Mouse (Mus musculus) MEL (cell line): Measurements from ENCODE around the gene Nsg2. TPM values are rescaled to one million over a fixed set of nuclear protein-coding genes. Genes with fewer than 3 reads are reported as not detected.

ENCODE experiments used
- DNase-seq: peaks from one replicate; pipeline ENCODE4 v3.0.0; 2011; ENCODE audit warnings: low read depth, low spot score
- H3K27ac ChIP-seq: 2 replicates; pipeline ENCODE4 v1.5.1; 2012; ENCODE audit warnings: low read depth, mild to moderate bottlenecking, control low read depth, low read length, moderate library complexity; ENCODE audit not compliant: control insufficient read depth
- H3K27me3 ChIP-seq, 2 experiments: fragments of 150-350 bp in 1 of 2; sonication (generic) in 1 of 2; 2 replicates each; pipeline ENCODE4 v1.6.1; 2012; ENCODE audit warnings: low read length in 2 of 2, mild to moderate bottlenecking in 2 of 2, improper control_type of control experiment in 1 of 2, moderate library complexity in 1 of 2; ENCODE audit not compliant: insufficient read depth in 2 of 2, control insufficient read depth in 1 of 2
- H3K36me3 ChIP-seq, 2 experiments: 2 replicates each; pipeline ENCODE4 v1.6.1; 2012 to 2014; ENCODE audit warnings: low read length in 2 of 2, improper control_type of control experiment in 1 of 2, inconsistent platforms in 1 of 2, mild to moderate bottlenecking in 1 of 2; ENCODE audit not compliant: insufficient read depth in 2 of 2, control insufficient read depth in 1 of 2
- H3K4me1 ChIP-seq, 2 experiments: fragments of 150-350 bp in 1 of 2; sonication (generic) in 1 of 2; 2 replicates each; pipeline ENCODE4 v1.6.1; 2012; ENCODE audit warnings: low read length in 2 of 2, improper control_type of control experiment in 1 of 2, mild to moderate bottlenecking in 1 of 2; ENCODE audit not compliant: insufficient read depth in 2 of 2, control insufficient read depth in 1 of 2
- H3K4me3 ChIP-seq, 2 experiments: fragments of 150-350 bp in 1 of 2; sonication (generic) in 1 of 2; 2 replicates each; pipeline ENCODE4 v1.5.1; 2012; ENCODE audit warnings: low read depth in 2 of 2, low read length in 2 of 2, mild to moderate bottlenecking in 2 of 2, moderate library complexity in 2 of 2, control low read depth in 1 of 2, improper control_type of control experiment in 1 of 2; ENCODE audit not compliant: control insufficient read depth in 1 of 2, insufficient read depth in 1 of 2
- H3K79me2 ChIP-seq: 2 replicates; pipeline ENCODE4 v1.6.1; 2012; ENCODE audit warnings: mild to moderate bottlenecking, low read length, moderate library complexity; ENCODE audit not compliant: control insufficient read depth, poor library complexity, insufficient read depth
- H3K9ac ChIP-seq: 2 replicates; pipeline ENCODE4 v1.6.1; 2012; ENCODE audit warnings: low read depth, mild to moderate bottlenecking, control low read depth, low read length, moderate library complexity; ENCODE audit not compliant: control insufficient read depth, poor library complexity, severe bottlenecking
- H3K9me3 ChIP-seq: fragments of 150-350 bp; sonication (generic); replicated peaks from 2 replicates; pipeline ENCODE4 v1.6.1; 2012; ENCODE audit warnings: mild to moderate bottlenecking, low read length, improper control_type of control experiment, moderate library complexity; ENCODE audit not compliant: insufficient read depth
- BHLHE40 ChIP-seq: IDR thresholded peaks from 2 replicates; pipeline ENCODE4 v1.6.1; 2012; ENCODE audit warnings: low read depth, mild to moderate bottlenecking, inconsistent platforms, low read length, improper control_type of control experiment, borderline replicate concordance
- CHD2 ChIP-seq: IDR thresholded peaks from 2 replicates; pipeline ENCODE4 v1.6.1; 2011; ENCODE audit warnings: low read length, improper control_type of control experiment
- CTCF ChIP-seq, 3 experiments: IDR thresholded peaks in 2 of 3; conservative IDR thresholded peaks in 1 of 3; 2 replicates each; pipeline ENCODE4 v1.5.1; 2011 to 2012; ENCODE audit warnings: low read length in 3 of 3, low read depth in 2 of 3, mild to moderate bottlenecking in 2 of 3, improper control_type of control experiment in 1 of 3, inconsistent platforms in 1 of 3, mixed read lengths in 1 of 3, moderate library complexity in 1 of 3; ENCODE audit not compliant: control insufficient read depth in 1 of 3, insufficient read depth in 1 of 3, poor library complexity in 1 of 3, severe bottlenecking in 1 of 3
- E2F4 ChIP-seq: IDR thresholded peaks from 2 replicates; pipeline ENCODE4 v1.6.1; 2011; ENCODE audit warnings: low read depth, low read length, improper control_type of control experiment, borderline replicate concordance
- EP300 ChIP-seq, 2 experiments: IDR thresholded peaks; 2 replicates each; pipeline ENCODE4 v1.6.1; 2011; ENCODE audit warnings: improper control_type of control experiment in 2 of 2, low read length in 2 of 2, low read depth in 1 of 2, mild to moderate bottlenecking in 1 of 2
- GATA1 ChIP-seq: IDR thresholded peaks from 2 replicates; pipeline ENCODE4 v1.6.1; 2011; ENCODE audit warnings: low read depth, low read length, improper control_type of control experiment
- HCFC1 ChIP-seq: IDR thresholded peaks from 2 replicates; pipeline ENCODE4 v1.6.1; 2012; ENCODE audit warnings: low read depth, mild to moderate bottlenecking, inconsistent platforms, low read length, improper control_type of control experiment, moderate library complexity
- JUND ChIP-seq: IDR thresholded peaks from 2 replicates; pipeline ENCODE4 v1.6.1; 2011; ENCODE audit warnings: low read depth, mild to moderate bottlenecking, improper control_type of control experiment, low read length
- KAT2A ChIP-seq: conservative IDR thresholded peaks from 2 replicates; pipeline ENCODE4 v1.6.1; 2012; ENCODE audit warnings: low read depth, low read length, improper control_type of control experiment, inconsistent platforms
- MEF2A ChIP-seq: IDR thresholded peaks from 2 replicates; pipeline ENCODE4 v1.6.1; 2014; ENCODE audit warnings: low read depth, mild to moderate bottlenecking, inconsistent platforms, low read length, improper control_type of control experiment; ENCODE audit not compliant: poor library complexity, insufficient replicate concordance, severe bottlenecking; ENCODE audit errors: extremely low read depth
- MYB ChIP-seq: IDR thresholded peaks from 2 replicates; pipeline ENCODE4 v1.6.1; 2011; ENCODE audit warnings: mild to moderate bottlenecking, low read depth, low read length, improper control_type of control experiment
- MYC ChIP-seq: IDR thresholded peaks from 2 replicates; pipeline ENCODE4 v1.6.1; 2011; ENCODE audit warnings: low read depth, mild to moderate bottlenecking, low read length, improper control_type of control experiment, moderate library complexity
- NELFE ChIP-seq: IDR thresholded peaks from 2 replicates; pipeline ENCODE4 v1.6.1; 2011; ENCODE audit warnings: low read depth, low read length, improper control_type of control experiment
- NRF1 ChIP-seq: IDR thresholded peaks from 2 replicates; pipeline ENCODE4 v1.6.1; 2014; ENCODE audit warnings: low read depth, mild to moderate bottlenecking, inconsistent platforms, low read length, improper control_type of control experiment, moderate library complexity; ENCODE audit not compliant: poor library complexity, insufficient read depth, severe bottlenecking
- POLR2A ChIP-seq, 2 experiments: IDR thresholded peaks; 2 replicates each; pipeline ENCODE4 v1.6.1; 2011 to 2012; ENCODE audit warnings: low read length in 2 of 2, mild to moderate bottlenecking in 2 of 2, control low read depth in 1 of 2, improper control_type of control experiment in 1 of 2, low read depth in 1 of 2, moderate library complexity in 1 of 2; ENCODE audit not compliant: control insufficient read depth in 1 of 2, insufficient read depth in 1 of 2, poor library complexity in 1 of 2
- POLR2AphosphoS2 ChIP-seq: IDR thresholded peaks from 2 replicates; pipeline ENCODE4 v1.6.1; 2011; ENCODE audit warnings: low read length, improper control_type of control experiment
- POLR2AphosphoS5 ChIP-seq: IDR thresholded peaks from 2 replicates; pipeline ENCODE4 v1.6.1; 2012; ENCODE audit warnings: low read depth, borderline replicate concordance, mild to moderate bottlenecking, inconsistent platforms, low read length, moderate library complexity, mixed read lengths
- RCOR1 ChIP-seq: IDR thresholded peaks from 2 replicates; pipeline ENCODE4 v1.6.1; 2012; ENCODE audit warnings: low read depth, mild to moderate bottlenecking, inconsistent platforms, low read length, improper control_type of control experiment
- SIN3A ChIP-seq: IDR thresholded peaks from 2 replicates; pipeline ENCODE4 v1.6.1; 2012; ENCODE audit warnings: low read length, improper control_type of control experiment, inconsistent platforms
- TBP ChIP-seq: IDR thresholded peaks from 2 replicates; pipeline ENCODE4 v1.8.0; 2011; ENCODE audit warnings: low read depth, low read length, improper control_type of control experiment
- TCF12 ChIP-seq: IDR thresholded peaks from 2 replicates; pipeline ENCODE4 v1.6.1; 2014; ENCODE audit warnings: low read depth, mild to moderate bottlenecking, inconsistent platforms, low read length, improper control_type of control experiment, moderate library complexity
- UBTF ChIP-seq: IDR thresholded peaks from 2 replicates; pipeline ENCODE4 v1.6.1; 2012; ENCODE audit warnings: low read depth, mild to moderate bottlenecking, inconsistent platforms, low read length, improper control_type of control experiment, moderate library complexity, borderline replicate concordance; ENCODE audit not compliant: insufficient read depth
- USF1 ChIP-seq: IDR thresholded peaks from 2 replicates; pipeline ENCODE4 v1.6.1; 2014; ENCODE audit warnings: low read depth, mild to moderate bottlenecking, inconsistent platforms, low read length, improper control_type of control experiment, moderate library complexity
- ZC3H11A ChIP-seq: IDR thresholded peaks from 2 replicates; pipeline ENCODE4 v1.6.1; 2012; ENCODE audit warnings: low read depth, mild to moderate bottlenecking, inconsistent platforms, low read length, improper control_type of control experiment
- ZKSCAN1 ChIP-seq: IDR thresholded peaks from 2 replicates; pipeline ENCODE4 v1.6.1; 2012; ENCODE audit warnings: low read depth, mild to moderate bottlenecking, inconsistent platforms, low read length, improper control_type of control experiment, moderate library complexity
- ZNF384 ChIP-seq: IDR thresholded peaks from 2 replicates; pipeline ENCODE4 v1.6.1; 2012; ENCODE audit warnings: low read depth, mild to moderate bottlenecking, inconsistent platforms, low read length, improper control_type of control experiment
- polyA plus RNA-seq, 2 experiments: library from polyadenylated mRNA; stranded (reverse) in 1 of 2; unstranded in 1 of 2; fragments of >175 nt in 1 of 2; fragments of >200 nt in 1 of 2; gene quantifications; 2 replicates each; pipeline versions ENCODE4 v1.2.1 to v1.2.4; 2012; ENCODE audit warnings: low replicate concordance in 2 of 2, low read depth in 1 of 2; ENCODE audit not compliant: insufficient read length in 2 of 2, insufficient read depth in 1 of 2, missing spikeins in 1 of 2
- total RNA-seq: library from RNA; depleted of rRNA; stranded (reverse); fragments of 300-350 nt; gene quantifications from 2 replicates; pipeline ENCODE4 v1.2.3, GENCODE M21; 2012; rRNA removed

Nsg2 gene
- total RNA-seq: not detected in 2 replicates
- not detected for polyA plus RNA-seq

DNA sequence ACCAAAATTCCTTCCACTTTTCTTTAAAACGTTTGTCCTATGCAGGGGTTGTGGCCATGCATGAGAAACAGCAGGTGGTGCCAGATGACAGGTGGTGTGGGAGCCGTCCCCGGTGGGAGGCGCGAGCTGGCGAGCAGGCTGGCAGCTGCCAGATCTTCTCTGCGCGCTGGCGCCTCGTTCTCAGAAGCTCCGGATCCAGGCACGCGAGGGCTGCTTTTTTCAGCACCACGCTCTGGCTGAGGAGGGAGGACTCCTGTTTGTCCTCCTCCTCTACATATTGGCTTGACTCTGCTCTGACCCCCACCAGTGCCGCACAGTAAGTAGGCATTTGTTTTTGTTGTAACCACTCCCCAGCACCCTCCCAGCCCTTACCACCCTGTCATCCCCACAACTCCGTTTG is at the start of gene Nsg2:
TSS of gene Nsg2 (plus strand) at position 183 of the 400 bp plus-strand sequence.
- no peaks in the 10 kb centered on the region for H3K9me3 ChIP-seq
- TF ChIP-seq EP300 (IDR thresholded peaks at IDR 0.05; ENCODE audit: low read depth in 1 of 2, low read length in 2 of 2): no peak
- no peak for TF ChIP-seq GATA1
- TF ChIP-seq RCOR1: no peak
- TF ChIP-seq TBP: no peak
- no peak for TF ChIP-seq MYB
- TF ChIP-seq POLR2AphosphoS2: no peak
- no peak for TF ChIP-seq USF1
- no peak for TF ChIP-seq POLR2A (IDR thresholded peaks at IDR 0.05; ENCODE audit: control insufficient read depth in 1 of 2, insufficient read depth in 1 of 2, low read depth in 1 of 2, low read length in 2 of 2, poor library complexity in 1 of 2)
- TF ChIP-seq HCFC1: no peak
- H3K4me1 ChIP-seq: no peaks in the 10 kb centered on the region
- DNase-seq: no peak
- H3K27me3 ChIP-seq: peaks cover 8 to 18% of the 10 kb centered on the region in 2 experiments
- H3K4me3 ChIP-seq: no peak within 1 kb of the TSS
- no peaks in the 10 kb centered on the region for H3K79me2 ChIP-seq
- H3K36me3 ChIP-seq: no peaks in the 10 kb centered on the region
- no peak within 1 kb of the TSS for H3K9ac ChIP-seq
- no peak within 1 kb of the TSS for H3K27ac ChIP-seq

DNA sequence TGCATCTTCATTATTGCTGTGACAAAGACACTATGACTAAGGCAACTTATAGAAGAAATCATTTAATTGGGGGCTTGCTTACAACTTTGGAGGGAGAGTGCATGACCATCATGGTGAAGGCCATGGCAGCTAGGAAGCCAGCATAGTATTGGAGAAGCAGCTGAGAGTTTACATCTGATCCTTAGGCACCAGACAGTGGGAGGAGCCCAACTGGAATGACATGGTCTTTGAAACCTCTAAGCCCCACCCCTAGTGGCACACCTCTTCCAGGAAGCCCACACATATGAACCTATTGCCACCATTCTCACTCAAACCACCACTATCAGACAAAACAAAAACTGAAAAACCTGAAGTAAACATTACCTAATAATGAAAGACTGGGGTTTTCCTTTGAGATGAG is 40.2 kb upstream of the Nsg2 start:
- no peak overlapping the region for H3K9ac ChIP-seq
- no peak for DNase-seq
- TF ChIP-seq POLR2AphosphoS5 (no peak), POLR2A (IDR thresholded peaks at IDR 0.05; ENCODE audit: control insufficient read depth in 1 of 2, insufficient read depth in 1 of 2, low read depth in 1 of 2, low read length in 2 of 2, poor library complexity in 1 of 2) (no peak)
- H3K79me2 ChIP-seq: no peaks in the 10 kb centered on the region
- H3K27ac ChIP-seq: no peak overlapping the region
- no peak overlapping the region for H3K4me3 ChIP-seq
- H3K4me1 ChIP-seq: no peaks in the 10 kb centered on the region
- H3K9me3 ChIP-seq: no peaks in the 10 kb centered on the region
- H3K27me3 ChIP-seq: peaks cover 14% of the 10 kb centered on the region in 2 experiments
- no peaks in the 10 kb centered on the region for H3K36me3 ChIP-seq

DNA sequence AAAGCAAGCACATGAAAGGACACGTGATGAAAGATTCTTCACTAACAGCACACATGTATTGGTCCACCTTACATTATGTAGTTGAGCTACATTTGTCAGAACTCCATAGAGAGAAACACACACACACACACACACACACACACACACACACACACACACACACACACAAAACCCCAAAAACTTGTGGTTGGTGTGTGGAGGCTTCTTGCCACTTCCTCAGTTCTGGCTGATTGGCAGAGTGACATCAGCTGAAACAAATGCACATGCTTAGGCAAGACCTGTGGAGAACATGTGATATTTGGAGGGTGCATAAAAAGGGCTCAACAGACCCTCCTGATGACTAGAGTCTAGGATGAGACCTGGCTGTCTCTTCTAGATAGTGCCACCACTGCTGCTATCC is 36.3 kb upstream of the Nsg2 start:
- H3K27ac ChIP-seq: no peak overlapping the region
- no peaks in the 10 kb centered on the region for H3K79me2 ChIP-seq
- no peak for DNase-seq
- H3K4me1 ChIP-seq: no peaks in the 10 kb centered on the region
- H3K36me3 ChIP-seq: no peaks in the 10 kb centered on the region
- no peak overlapping the region for H3K9ac ChIP-seq
- H3K27me3 ChIP-seq: peaks cover 14 to 28% of the 10 kb centered on the region in 2 experiments
- H3K4me3 ChIP-seq: no peak overlapping the region
- no peaks in the 10 kb centered on the region for H3K9me3 ChIP-seq
- TF ChIP-seq MYC (no peak), E2F4 (no peak), NELFE (no peak), JUND (no peak), ZKSCAN1 (no peak), SIN3A (no peak), ZC3H11A (no peak), UBTF (no peak), ZNF384 (no peak), NRF1 (no peak), BHLHE40 (no peak), KAT2A (no peak), CTCF (IDR thresholded peaks at IDR 0.05 in 2 of 3, conservative IDR thresholded peaks at IDR 0.05 in 1 of 3; ENCODE audit: control insufficient read depth in 1 of 3, insufficient read depth in 1 of 3, low read depth in 2 of 3, low read length in 3 of 3, poor library complexity in 1 of 3, severe bottlenecking in 1 of 3) (no peak), POLR2A (IDR thresholded peaks at IDR 0.05; ENCODE audit: control insufficient read depth in 1 of 2, insufficient read depth in 1 of 2, low read depth in 1 of 2, low read length in 2 of 2, poor library complexity in 1 of 2) (no peak), MEF2A (no peak), TCF12 (no peak), CHD2 (no peak)
